Mouse (Mus musculus) cerebellum, postnatal 10 days (tissue): ENCODE data around the gene Surf2.

Experiments used
- DNase-seq, 2 experiments: peaks; one replicate each; pipeline ENCODE4 v3.0.0; 2021; ENCODE audit warnings: mixed read lengths in 2 of 2

Gene Surf2

GRCm38 (mm10) chr2:26960756-26961155, 44.6 kb downstream of the Surf2 start:
- DNase-seq = peak; percentile 47 to 53

GRCm38 (mm10) chr2:26963923-26964723, 48.0 kb downstream of the Surf2 start, which contains the start of gene Rexo4:
Gene Rexo4, minus strand, starts transcription at chr2:26964386.
- DNase-seq = peak; percentile 96 to 97

- DNase-seq = peak in 1 of 2 experiments; percentile 29
Observed at GRCm38 (mm10) chr2:26964724-26965370, 48.7 kb downstream of the Surf2 start.

- DNase-seq = no peak
Observed at GRCm38 (mm10) chr2:26967262-26967661, 51.1 kb downstream of the Surf2 start.
